Mouse (Mus musculus) spleen, adult 2 months (tissue): ENCODE measurements around the gene Ckap2l.

Source experiments
- CTCF ChIP-seq: fragments of 200-500 bp; IDR thresholded peaks from 2 replicates; pipeline ENCODE4 v1.5.1; 2011; ENCODE audit warnings: mild to moderate bottlenecking, inconsistent platforms; ENCODE audit not compliant: insufficient read depth, insufficient read length, insufficient replicate concordance; ENCODE audit errors: extremely low read depth
- POLR2A ChIP-seq: fragments of 200-500 bp; IDR thresholded peaks from 2 replicates; pipeline ENCODE4 v1.6.1; 2011; ENCODE audit warnings: low read depth, low read length, inconsistent platforms

DNA sequence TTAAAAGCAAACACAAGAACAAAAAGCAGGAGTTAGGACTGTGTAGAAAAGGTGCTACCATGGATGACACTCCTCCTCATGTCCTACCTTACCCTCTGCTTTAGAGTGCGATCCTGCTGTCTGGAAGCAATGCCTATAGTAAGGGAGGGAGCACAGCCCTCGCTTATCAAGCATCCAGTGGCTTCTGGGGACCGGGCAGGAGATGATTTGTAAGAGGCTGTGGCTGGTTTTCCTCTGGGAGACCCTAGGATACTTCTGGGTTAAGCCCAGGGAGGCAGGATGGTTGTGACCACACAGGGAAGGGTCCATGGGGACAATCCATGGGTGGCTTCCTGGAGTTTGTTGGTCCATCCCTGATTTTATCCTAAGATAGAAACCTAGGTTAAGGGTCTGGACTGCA, 36.4 kb downstream of the Ckap2l start:
- no peak for TF ChIP-seq POLR2A
- no peak for TF ChIP-seq CTCF
